Mouse (Mus musculus): ENCODE results near the gene Celf1. TPM values are rescaled to one million over a fixed set of nuclear protein-coding genes. Genes with fewer than 3 reads are reported as not detected.

Celf1 gene
- total RNA-seq, 2 experiments from 2014 or later, result 136 to 140 TPM

- no peak for DNase-seq (ENCODE audit: low spot score in 2 of 2)
These were observed 119.2 kb downstream of the Celf1 start for GRCm38 (mm10) chr2:91059376-91059775.

GRCm38 (mm10) chr2:91060544-91061355 lies 120.6 kb downstream of the Celf1 start:
- peak; percentile 75 to 89 for DNase-seq (ENCODE audit: low spot score in 2 of 2)

- DNase-seq (ENCODE audit: low spot score in 2 of 2), result no peak
These were observed 121.8 kb downstream of the Celf1 start for GRCm38 (mm10) chr2:91061849-91062481.

- no peak for DNase-seq (ENCODE audit: low spot score in 2 of 2)
These were observed 122.8 kb downstream of the Celf1 start for GRCm38 (mm10) chr2:91062779-91063606.

- no peak for DNase-seq (ENCODE audit: low spot score in 2 of 2)
These were observed 124.0 kb downstream of the Celf1 start for GRCm38 (mm10) chr2:91064211-91064610.

- peak in 1 of 2 experiments; percentile 60 for DNase-seq (ENCODE audit: low spot score in 2 of 2)
These were observed 125.4 kb downstream of the Celf1 start for GRCm38 (mm10) chr2:91065544-91065943.

DNA sequence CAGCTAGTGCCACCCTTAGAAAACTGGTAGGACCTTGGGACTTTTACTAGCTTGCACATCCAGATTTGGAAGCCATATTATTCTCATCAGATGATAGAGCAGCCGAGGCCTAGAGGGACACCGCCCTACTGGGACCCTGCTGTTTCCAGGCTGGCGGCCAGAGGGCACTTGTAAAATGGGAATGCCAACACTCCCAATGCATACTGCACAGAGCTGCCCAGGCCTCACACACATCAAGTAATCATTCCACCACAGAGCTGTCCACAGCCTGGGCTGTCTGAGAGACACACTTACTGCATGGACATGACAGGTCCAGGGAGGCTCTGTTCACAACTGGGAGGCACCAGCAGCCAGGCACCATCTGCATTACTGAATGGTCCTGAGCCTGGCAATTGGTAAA lies 126.3 kb downstream of the Celf1 start:
- no peak for DNase-seq (ENCODE audit: low spot score in 2 of 2)

DNA sequence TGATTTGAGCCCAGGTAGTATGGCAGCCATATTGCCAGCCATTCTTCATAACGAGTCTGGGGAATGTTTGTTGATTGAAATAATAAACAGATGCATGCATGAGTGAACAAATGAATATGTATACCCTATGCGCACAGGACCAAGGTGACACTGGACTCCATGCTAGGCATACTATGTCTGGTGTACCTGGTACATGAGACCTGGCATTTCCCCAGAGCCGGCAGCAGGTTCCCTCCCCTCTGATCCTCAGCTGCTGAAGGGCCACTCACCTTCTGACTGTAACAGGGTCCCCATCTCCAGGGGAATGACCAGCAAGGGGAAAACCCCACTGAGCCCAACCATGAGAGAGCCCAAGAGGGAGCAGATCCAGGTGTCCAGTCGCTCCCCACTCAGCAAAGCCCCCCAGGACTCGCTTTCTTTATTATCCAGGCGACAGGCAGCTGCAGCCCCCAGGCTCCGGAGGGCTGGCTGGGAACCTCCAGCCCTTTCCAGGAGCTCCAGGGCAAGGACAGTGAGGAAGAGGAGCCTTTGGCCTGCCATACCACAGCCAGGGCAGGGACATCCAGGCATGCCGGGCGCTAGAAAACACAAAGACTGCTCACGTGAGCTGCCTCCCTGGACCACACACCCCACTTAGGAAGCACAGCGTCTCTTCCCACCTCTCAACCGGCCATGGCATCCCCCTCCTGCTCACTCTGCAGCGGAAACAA lies 128.1 kb downstream of the Celf1 start:
- DNase-seq (ENCODE audit: low spot score in 2 of 2), result no peak

DNA sequence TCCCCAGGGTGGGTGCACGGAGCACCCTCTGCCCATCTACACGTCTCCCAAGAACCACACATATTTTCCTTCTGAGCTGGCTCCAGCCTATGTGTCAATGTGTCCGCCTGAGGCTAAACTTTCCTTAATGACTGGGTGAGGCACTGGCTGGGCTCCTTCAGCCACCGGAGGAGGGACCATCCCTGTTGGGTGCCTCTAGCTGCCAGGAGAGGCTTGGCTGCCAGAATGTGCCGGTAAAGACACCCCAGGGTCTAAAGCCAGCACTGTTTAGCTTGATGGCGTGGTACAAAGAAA lies 128.6 kb downstream of the Celf1 start:
- no peak for DNase-seq (ENCODE audit: low spot score in 2 of 2)

Other genes with a start within 250 kb of the Celf1 start
- 10 to 100 TPM; 46.9 to 51.0 TPM for gene Fnbp4, start 195.0 kb upstream of the Celf1 start, total RNA-seq (2021)
- gene Agbl2, start 157.7 kb upstream of the Celf1 start, total RNA-seq (2021), result 1 to 10 TPM in 1 of 2 experiments, under 1 TPM in 1; 0.64 to 1.5 TPM
- 100 to 1,000 TPM; 102 to 110 TPM for gene Mtch2, start 93.2 kb upstream of the Celf1 start, total RNA-seq (2021)
- gene C1qtnf4, start 54.5 kb upstream of the Celf1 start, total RNA-seq (2021), result 100 to 1,000 TPM; 198 to 208 TPM
- gene Kbtbd4, start 35.6 kb upstream of the Celf1 start, total RNA-seq (2021), result 10 to 100 TPM; 37.1 to 37.9 TPM
- gene Ndufs3, start 35.6 kb upstream of the Celf1 start, total RNA-seq (2021), result 100 to 1,000 TPM; 225 to 240 TPM
- gene Rapsn, start 95.2 kb downstream of the Celf1 start, total RNA-seq (2021), result under 1 TPM; 0.23 to 0.57 TPM
- 100 to 1,000 TPM; 199 to 219 TPM for gene Psmc3, start 113.6 kb downstream of the Celf1 start, total RNA-seq (2021)
- 10 to 100 TPM; 26.2 to 32.7 TPM for gene Slc39a13, start 130.0 kb downstream of the Celf1 start, total RNA-seq (2021)
- gene Spi1, start 142.0 kb downstream of the Celf1 start, total RNA-seq (2021), result 1 to 10 TPM; 2.8 to 4.0 TPM
- under 1 TPM; 0.12 to 0.18 TPM for gene Mybpc3, start 177.8 kb downstream of the Celf1 start, total RNA-seq (2021)
- gene Madd, start 243.5 kb downstream of the Celf1 start, total RNA-seq (2021), result 100 to 1,000 TPM; 226 to 229 TPM